Mouse (Mus musculus): ENCODE results near the gene Gp9. TPM values are rescaled to one million over a fixed set of nuclear protein-coding genes. Genes with fewer than 3 reads are reported as not detected.

Gene Gp9
- polyA plus RNA-seq, 1 experiment from 2014 or later = 4.3 TPM

DNA sequence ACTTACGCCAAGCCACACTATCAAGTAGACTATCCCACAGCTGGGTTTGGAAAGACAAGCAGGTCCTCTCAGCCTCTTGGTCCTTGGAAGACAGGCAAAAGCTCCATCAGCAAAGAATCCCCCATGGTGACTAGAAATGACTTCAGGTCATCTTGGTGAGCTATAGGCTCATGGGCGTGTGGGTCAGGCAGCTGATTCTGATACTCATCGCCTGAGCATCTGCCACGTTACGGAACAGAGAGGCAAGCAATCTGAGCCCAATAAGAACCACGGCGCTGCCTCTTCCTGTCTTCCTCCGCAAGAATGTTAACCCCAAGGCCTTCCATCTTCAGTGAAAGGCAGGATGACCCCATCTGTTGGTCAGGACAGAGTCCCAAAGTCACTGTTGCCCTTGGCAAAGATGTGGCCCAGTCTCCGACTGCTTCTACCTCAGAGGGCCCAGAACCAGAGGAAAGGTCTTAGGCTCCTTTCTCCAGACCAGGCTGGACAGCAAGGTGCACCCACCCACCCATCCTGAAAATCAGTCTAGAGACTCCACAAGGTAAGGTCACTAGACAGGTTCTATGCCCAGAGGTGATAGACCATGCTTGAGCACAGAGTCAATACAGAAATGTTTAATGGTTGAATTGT, 10.5 kb downstream of the Gp9 start:
- TF ChIP-seq CTCF (IDR thresholded peaks at IDR 0.05; ENCODE audit: low read depth) = no peak
- Histone ChIP-seq H3K4me3 (ENCODE audit: low read depth, low read length) (no peak overlapping the region), H3K4me1 (ENCODE audit: insufficient read depth) (peaks cover 7% of the 10 kb centered on the region; the same call in 1 of the 2 replicates), H3K27me3 (ENCODE audit: insufficient read depth, low read length) (no peaks in the 10 kb centered on the region), H3K36me3 (ENCODE audit: insufficient read depth) (peaks cover 18% of the 10 kb centered on the region), H3K27ac (ENCODE audit: low read depth) (no peak overlapping the region), H3K4me2 (no peak overlapping the region), H3K9ac (no peak overlapping the region), H3K9me3 (ENCODE audit: low read depth, low read length) (no peaks in the 10 kb centered on the region)
- no peak for DNase-seq
- no peak for ATAC-seq (ENCODE audit: insufficient read depth)
- 81% methylated on average over 9 of the region's 9 CpGs for WGBS

DNA sequence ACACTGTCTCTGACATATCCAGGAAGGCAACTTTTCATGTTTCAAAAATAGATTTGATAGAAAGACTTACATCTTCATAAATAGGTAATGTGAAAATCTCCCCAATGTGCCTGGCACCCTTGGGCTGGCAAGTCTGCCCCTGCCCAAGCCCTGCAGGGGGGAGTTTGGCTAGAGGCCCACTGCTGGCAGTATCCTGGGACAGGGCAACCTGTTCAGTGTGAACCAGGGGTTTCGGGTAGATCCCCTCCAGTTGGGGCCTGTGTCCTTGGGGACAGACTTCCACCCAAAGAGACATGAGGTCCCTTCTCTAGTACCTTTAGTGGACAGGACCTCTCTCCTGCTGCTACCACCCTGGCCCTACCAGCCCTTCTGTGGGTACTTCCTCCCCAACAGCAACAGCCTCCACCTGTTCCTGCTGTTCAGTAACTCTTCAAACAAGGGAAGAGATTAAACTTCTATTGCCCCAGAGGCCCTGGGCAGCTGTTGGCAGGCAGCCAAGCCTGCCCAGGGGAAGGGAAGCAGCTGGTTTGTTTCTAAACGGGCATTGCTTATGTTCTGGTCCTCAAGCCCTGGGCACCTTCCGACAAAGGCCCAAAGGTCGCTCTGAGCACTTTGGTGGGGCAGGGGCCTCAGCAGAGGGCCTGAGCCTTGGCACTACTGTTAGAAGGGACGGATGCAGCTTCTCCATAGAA, 11.2 kb downstream of the Gp9 start:
- WGBS = 33% methylated on average over 5 of the region's 5 CpGs
- no peak overlapping the region for H3K4me3 ChIP-seq (ENCODE audit: low read depth, low read length)
- no peak for TF ChIP-seq CTCF (IDR thresholded peaks at IDR 0.05; ENCODE audit: low read depth)
- H3K4me2 ChIP-seq = no peak overlapping the region
- peaks cover 24% of the 10 kb centered on the region for H3K36me3 ChIP-seq (ENCODE audit: insufficient read depth)
- H3K27ac ChIP-seq (ENCODE audit: low read depth) = peak overlapping the region; percentile 10
- H3K9ac ChIP-seq = no peak overlapping the region
- ATAC-seq (ENCODE audit: insufficient read depth) = peak; percentile 47; the same call in 1 of the 2 replicates
- peak; percentile 70 for DNase-seq
- no peaks in the 10 kb centered on the region for H3K27me3 ChIP-seq (ENCODE audit: insufficient read depth, low read length)
- H3K9me3 ChIP-seq (ENCODE audit: low read depth, low read length) = no peaks in the 10 kb centered on the region
- H3K4me1 ChIP-seq (ENCODE audit: insufficient read depth) = peaks cover 7% of the 10 kb centered on the region; the same call in 1 of the 2 replicates

DNA sequence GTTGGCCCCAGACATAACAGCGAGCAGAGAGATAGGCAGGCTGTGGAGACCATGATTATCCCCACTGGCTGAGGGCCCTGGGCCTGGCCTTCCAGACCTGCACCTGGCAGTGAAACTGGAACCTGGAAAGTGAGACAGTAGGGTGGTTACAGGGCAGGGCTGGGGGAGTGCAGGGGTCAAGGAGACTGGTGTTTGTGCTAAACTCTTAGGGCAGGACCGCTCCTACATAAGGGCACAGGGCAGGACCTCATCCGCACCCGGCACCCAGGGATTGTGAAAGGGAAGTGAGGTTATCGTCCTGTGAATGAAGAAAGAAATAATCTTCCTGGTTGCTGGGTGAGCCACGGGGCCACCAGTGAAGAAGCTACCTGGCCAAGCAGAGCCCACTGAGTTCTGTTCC, 11.9 kb downstream of the Gp9 start:
- Histone ChIP-seq H3K36me3 (ENCODE audit: insufficient read depth) (peaks cover 24% of the 10 kb centered on the region), H3K9ac (no peak overlapping the region), H3K4me2 (no peak overlapping the region), H3K27ac (ENCODE audit: low read depth) (no peak overlapping the region), H3K9me3 (ENCODE audit: low read depth, low read length) (no peaks in the 10 kb centered on the region), H3K27me3 (ENCODE audit: insufficient read depth, low read length) (no peaks in the 10 kb centered on the region), H3K4me3 (ENCODE audit: low read depth, low read length) (no peak overlapping the region), H3K4me1 (ENCODE audit: insufficient read depth) (peaks cover 7% of the 10 kb centered on the region; the same call in 1 of the 2 replicates)
- no peak for TF ChIP-seq CTCF (IDR thresholded peaks at IDR 0.05; ENCODE audit: low read depth)
- DNase-seq (no peak), ATAC-seq (ENCODE audit: insufficient read depth) (no peak)
- 86% methylated on average over 6 of the region's 6 CpGs for WGBS

DNA sequence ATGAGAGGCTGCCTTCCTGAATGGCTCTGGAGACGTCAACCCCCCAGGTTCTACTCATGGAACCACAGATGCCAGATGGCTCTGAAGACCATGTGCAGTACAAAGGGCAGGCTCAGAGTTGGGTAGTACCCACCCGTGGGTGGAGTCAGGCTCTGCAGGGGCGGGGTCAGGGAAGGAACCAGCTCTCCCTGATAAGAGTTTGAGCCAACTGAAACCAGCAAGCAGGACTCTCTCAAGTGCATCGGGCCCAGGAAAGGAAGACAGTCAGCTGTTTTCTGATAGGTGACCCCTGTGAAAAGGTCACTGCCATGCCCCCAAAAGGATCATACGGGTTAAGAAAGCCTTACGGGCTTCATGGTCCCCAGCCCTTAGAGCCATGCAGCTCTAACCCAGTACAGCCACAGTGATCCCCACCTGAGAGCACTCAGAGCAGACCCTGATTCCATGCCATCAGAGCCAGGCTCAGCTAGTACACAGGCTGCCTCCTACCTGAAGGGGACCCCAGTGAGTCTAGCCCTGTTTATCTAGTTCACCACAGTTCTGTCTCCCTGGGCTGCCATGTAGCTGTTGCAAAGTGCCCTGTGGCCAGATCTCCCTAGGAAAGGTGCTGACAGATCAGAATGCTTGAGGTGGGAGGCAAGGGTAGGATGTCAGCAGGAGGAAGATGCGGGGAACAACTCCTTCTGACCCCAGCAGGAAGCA, 13.1 kb downstream of the Gp9 start:
- Histone ChIP-seq H3K4me3 (ENCODE audit: low read depth, low read length) (no peak overlapping the region), H3K9ac (no peak overlapping the region), H3K4me2 (no peak overlapping the region), H3K36me3 (ENCODE audit: insufficient read depth) (peaks cover 24% of the 10 kb centered on the region), H3K27ac (ENCODE audit: low read depth) (no peak overlapping the region; the same call in 1 of the 2 replicates), H3K9me3 (ENCODE audit: low read depth, low read length) (no peaks in the 10 kb centered on the region), H3K27me3 (ENCODE audit: insufficient read depth, low read length) (no peaks in the 10 kb centered on the region), H3K4me1 (ENCODE audit: insufficient read depth) (peaks cover 7% of the 10 kb centered on the region; the same call in 1 of the 2 replicates)
- DNase-seq (no peak), ATAC-seq (ENCODE audit: insufficient read depth) (peak; percentile 62)
- TF ChIP-seq CTCF (IDR thresholded peaks at IDR 0.05; ENCODE audit: low read depth) = no peak
- WGBS = 70% methylated on average over 7 of the region's 7 CpGs

DNA sequence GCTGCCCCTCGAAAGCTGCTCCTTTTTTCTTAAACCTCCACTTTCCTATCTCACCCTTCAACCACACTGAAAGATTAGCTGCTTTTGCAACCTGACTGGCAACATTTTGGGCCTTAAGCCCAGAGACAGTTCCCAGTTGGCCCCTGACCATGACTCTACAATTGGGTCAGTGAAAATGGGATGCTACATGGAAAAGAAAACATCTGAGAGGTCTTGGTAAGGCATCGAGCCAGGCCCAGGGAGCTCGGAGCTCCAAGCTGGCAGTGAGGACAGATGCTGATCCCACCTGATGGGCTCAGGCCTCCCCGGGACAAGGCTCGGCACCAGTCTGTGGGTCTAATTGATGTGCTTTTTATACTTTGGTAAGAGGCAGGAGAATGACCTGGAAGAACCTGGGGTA, 14.0 kb downstream of the Gp9 start:
- Histone ChIP-seq H3K4me3 (ENCODE audit: low read depth, low read length) (no peak overlapping the region), H3K4me1 (ENCODE audit: insufficient read depth) (peaks cover 7% of the 10 kb centered on the region; the same call in 1 of the 2 replicates), H3K27ac (ENCODE audit: low read depth) (no peak overlapping the region), H3K9me3 (ENCODE audit: low read depth, low read length) (no peaks in the 10 kb centered on the region), H3K36me3 (ENCODE audit: insufficient read depth) (peaks cover 24% of the 10 kb centered on the region), H3K9ac (no peak overlapping the region), H3K4me2 (no peak overlapping the region), H3K27me3 (ENCODE audit: insufficient read depth, low read length) (no peaks in the 10 kb centered on the region)
- TF ChIP-seq CTCF (IDR thresholded peaks at IDR 0.05; ENCODE audit: low read depth) = no peak
- ATAC-seq (ENCODE audit: insufficient read depth) (no peak), DNase-seq (no peak)
- 94% methylated on average over 5 of the region's 5 CpGs for WGBS

DNA sequence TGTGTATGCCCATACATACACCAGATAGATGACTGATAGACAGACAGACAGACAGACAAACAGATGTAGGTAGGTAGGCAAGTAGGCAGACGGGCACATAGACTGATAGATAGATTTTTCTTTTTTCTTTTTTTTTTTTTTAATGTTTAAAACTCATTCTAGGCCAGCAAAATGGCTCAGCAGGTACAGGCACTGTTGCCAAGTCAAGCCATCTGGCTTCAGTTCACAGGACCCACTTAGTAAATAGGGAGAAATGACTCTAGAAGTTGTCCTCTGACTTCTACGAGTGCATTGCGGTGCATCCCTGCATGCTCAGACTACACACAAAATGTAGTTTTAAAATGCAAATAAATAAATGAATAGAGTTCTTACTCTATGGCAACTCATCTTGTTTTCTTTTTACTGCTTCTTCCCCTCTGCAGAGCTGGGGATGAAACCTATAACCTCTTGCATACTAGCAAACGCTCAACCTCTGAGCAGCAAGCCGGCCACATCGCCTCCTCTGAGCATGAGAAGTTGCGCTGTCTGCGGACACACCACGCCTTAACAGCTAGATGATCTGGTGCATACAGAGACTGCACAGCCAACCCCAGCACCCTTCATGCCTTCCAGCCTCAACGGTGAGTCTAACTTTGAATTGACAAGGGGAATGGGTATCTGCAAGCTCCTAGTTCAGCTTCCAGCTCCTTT, 16.1 kb downstream of the Gp9 start:
- peaks cover 24% of the 10 kb centered on the region for H3K36me3 ChIP-seq (ENCODE audit: insufficient read depth)
- ATAC-seq (ENCODE audit: insufficient read depth) = no peak
- TF ChIP-seq CTCF (IDR thresholded peaks at IDR 0.05; ENCODE audit: low read depth) = no peak
- no peak overlapping the region for H3K9ac ChIP-seq
- 89% methylated on average over 10 of the region's 10 CpGs for whole genome bisulfite sequencing
- H3K27me3 ChIP-seq (ENCODE audit: insufficient read depth, low read length) = no peaks in the 10 kb centered on the region
- no peaks in the 10 kb centered on the region for H3K9me3 ChIP-seq (ENCODE audit: low read depth, low read length)
- no peak for DNase-seq
- H3K4me2 ChIP-seq = no peak overlapping the region
- H3K4me3 ChIP-seq (ENCODE audit: low read depth, low read length) = no peak overlapping the region
- H3K27ac ChIP-seq (ENCODE audit: low read depth) = no peak overlapping the region
- peaks cover 7% of the 10 kb centered on the region; the same call in 1 of the 2 replicates for H3K4me1 ChIP-seq (ENCODE audit: insufficient read depth)
